25 mouse cellular contexts compared by ENCODE assay signal in genomic region chr5:42175424-42175823, GRCm38 (mm10).
DNase-seq lines count a peak whose midpoint lies in the region; ATAC-seq and TF ChIP-seq lines count a peak whose summit lies in the region.
"Had no signal": no experiment of that assay in that cellular context is flagged by ENCODE, and none has a peak within 500 bp of the region (broad histone marks: within the 10 kb centered on the region; RNA-seq: fewer than 3 reads in every experiment).

No protein-coding gene starts in this region.

- TF ChIP-seq POLR2A in testis, adult 2 months (IDR thresholded peaks at IDR 0.05; ENCODE audit: control insufficient read depth, low read depth, low read length), result no peak

- H3K4me1 ChIP-seq in testis, adult 2 months (ENCODE audit: control insufficient read depth, insufficient read depth, low read length), result no peaks in the 10 kb centered on the region
- H3K4me1 ChIP-seq: embryonic facial prominence, embryonic 10.5 days; embryonic facial prominence, embryonic 12.5 days; forebrain, embryonic 13.5 days; forebrain, embryonic 15.5 days had no signal

- ATAC-seq in frontal cortex, adult (ENCODE audit: low TSS enrichment), result peak; percentile 69
- ATAC-seq: activated CD4-positive, CD25-positive, alpha-beta regulatory T cell, adult 4 months; CD4-positive, CD25-positive, alpha-beta regulatory T cell, adult 4 months; forebrain, embryonic 13.5 days; forebrain, embryonic 15.5 days; Patski had no signal

- no peak for TF ChIP-seq CTCF in left cerebral cortex, adult 2 months (IDR thresholded peaks at IDR 0.05)
- TF ChIP-seq CTCF in testis, adult 2 months (IDR thresholded peaks at IDR 0.05; ENCODE audit: control insufficient read depth, insufficient read depth, insufficient replicate concordance, low read depth, low read length), result no peak

- intact Hi-C loops in left cerebral cortex, adult 2 months (cut with DNase I), result loop anchor here (10.0 kb wide), 7 partner anchors 99 to 1219 kb away; partner anchors contain the start of gene Cpeb2
- intact Hi-C loops in left cerebral cortex, postnatal 4 days (cut with DNase I), result no loop called here

- peak overlapping the region; percentile 21 for H3K27ac ChIP-seq in left cerebral cortex, adult 2 months
- no peak overlapping the region; the same call in 1 of the 2 replicates for H3K27ac ChIP-seq in testis, adult 2 months (ENCODE audit: control insufficient read depth, insufficient read depth, low read depth, low read length)
- H3K27ac ChIP-seq: embryonic facial prominence, embryonic 10.5 days; embryonic facial prominence, embryonic 12.5 days; forebrain, embryonic 13.5 days; forebrain, embryonic 15.5 days had no signal

- no peak for DNase-seq in frontal cortex, postnatal 25 days (ENCODE audit: low spot score in 2 of 2)
- DNase-seq in left cerebral cortex, adult 2 months (ENCODE audit: extremely low spot score in 1 of 2, low spot score in 2 of 2), result no peak
- DNase-seq in left cerebral cortex, postnatal 4 days, result no peak
- DNase-seq in testis, postnatal 14 days (ENCODE audit: low spot score), result no peak
- DNase-seq in thymus, postnatal 0 days (ENCODE audit: low spot score), result no peak
- DNase-seq: adrenal gland, adult 8-10 months; adrenal gland, postnatal 14 days; adrenal gland, postnatal 36 days; B cell, adult 2 months; cerebellum, adult 11 months; cerebellum, adult 18-20 months; cerebellum, adult 8-10 months; cerebellum, adult 9-11 months; cerebellum, postnatal 14 days had no signal

- no peak overlapping the region for H3K4me3 ChIP-seq in left cerebral cortex, adult 2 months
- peak overlapping the region; percentile 23; the same call in 1 of the 2 replicates for H3K4me3 ChIP-seq in testis, adult 2 months (ENCODE audit: control insufficient read depth, low read depth, low read length)
- H3K4me3 ChIP-seq: embryonic facial prominence, embryonic 10.5 days; embryonic facial prominence, embryonic 12.5 days; forebrain, embryonic 13.5 days; forebrain, embryonic 15.5 days had no signal

- H3K36me3 ChIP-seq in testis, adult 2 months (ENCODE audit: control insufficient read depth, insufficient read depth, low read length), result no peaks in the 10 kb centered on the region
- H3K36me3 ChIP-seq: embryonic facial prominence, embryonic 10.5 days; embryonic facial prominence, embryonic 12.5 days; forebrain, embryonic 15.5 days; G1E had no signal

- no peaks in the 10 kb centered on the region for H3K27me3 ChIP-seq in testis, adult 2 months (ENCODE audit: control insufficient read depth, insufficient read depth, low read length)
- H3K27me3 ChIP-seq: CH12.LX; embryonic facial prominence, embryonic 12.5 days; forebrain, embryonic 13.5 days; forebrain, embryonic 15.5 days; Patski had no signal
